Mouse (Mus musculus) kidney, embryonic 16.5 days (tissue): ENCODE measurements at regions not wholly inside any gene's neighbourhood (a gene's known extent, or its start where the extent isn't known, plus 50 kb on each side); places are given as distances from the start of the nearest gene placed in this dataset.

Source experiments
- ATAC-seq: fragments of 200-750 bp; cut with Nextera tagmentation; 2 replicates; pipeline ENCODE4 v1.8.0; 2017; ENCODE audit warnings: moderate TSS enrichment; ENCODE audit not compliant: low FRiP score, low TSS enrichment
- H3K27ac ChIP-seq: fragments of 300-500 bp; sonication (generic); 2 replicates; pipeline ENCODE4 v1.5.1; 2014; ENCODE audit warnings: low read length
- H3K27me3 ChIP-seq: fragments of 300-500 bp; sonication (generic); 2 replicates; pipeline ENCODE4 v1.6.1; 2014; ENCODE audit warnings: low read length, control low read depth, mixed read lengths; ENCODE audit not compliant: insufficient read depth
- H3K36me3 ChIP-seq: fragments of 300-500 bp; sonication (generic); 2 replicates; pipeline ENCODE4 v1.6.1; 2014; ENCODE audit warnings: low read length, control low read depth, mixed read lengths; ENCODE audit not compliant: insufficient read depth
- H3K4me1 ChIP-seq: fragments of 300-500 bp; sonication (generic); 2 replicates; pipeline ENCODE4 v1.6.1; 2014; ENCODE audit warnings: low read length, control low read depth, mixed read lengths; ENCODE audit not compliant: insufficient read depth
- H3K4me2 ChIP-seq: fragments of 300-500 bp; sonication (generic); replicated peaks from 2 replicates; pipeline ENCODE4 v1.6.1; 2014; ENCODE audit warnings: low read depth, low read length
- H3K4me3 ChIP-seq: fragments of 300-500 bp; sonication (generic); 2 replicates; pipeline ENCODE4 v1.5.1; 2014; ENCODE audit warnings: mild to moderate bottlenecking, low read length
- H3K9ac ChIP-seq: fragments of 300-500 bp; sonication (generic); replicated peaks from 2 replicates; pipeline ENCODE4 v1.6.1; 2014; ENCODE audit warnings: low read length
- H3K9me3 ChIP-seq: fragments of 300-500 bp; sonication (generic); 2 replicates; pipeline ENCODE4 v1.6.1; 2016; ENCODE audit warnings: low read length, control low read depth
- WGBS: fragments of 180-500 bp; shearing (Covaris S2); extraction: QIAGEN DNeasy Blood & Tissue Kit; methylation state at CpG from one replicate; pipeline ENCODE4 v1.1.7; 2014; 5-methylcytosine and 5-hydroxymethylcytosine counted together

- no peak overlapping the region for H3K4me3 ChIP-seq
- no peaks in the 10 kb centered on the region for H3K4me1 ChIP-seq
- 74% methylated on average over 3 of the region's 3 CpGs for whole genome bisulfite sequencing
- H3K9me3 ChIP-seq, result no peaks in the 10 kb centered on the region
- H3K4me2 ChIP-seq, result no peak overlapping the region
- H3K27ac ChIP-seq, result no peak overlapping the region
- H3K27me3 ChIP-seq, result no peaks in the 10 kb centered on the region
- no peak overlapping the region for H3K9ac ChIP-seq
- ATAC-seq, result no peak
- H3K36me3 ChIP-seq, result no peaks in the 10 kb centered on the region
Measured at GRCm38 (mm10) chr12:50847976-50848375, 199.1 kb upstream of the Prkd1 start.

GRCm38 (mm10) chr12:50842744-50843143, 193.8 kb upstream of the Prkd1 start:
- Histone ChIP-seq H3K9me3 (no peaks in the 10 kb centered on the region), H3K27ac (no peak overlapping the region), H3K4me2 (no peak overlapping the region), H3K9ac (no peak overlapping the region), H3K36me3 (no peaks in the 10 kb centered on the region), H3K4me3 (no peak overlapping the region), H3K27me3 (no peaks in the 10 kb centered on the region), H3K4me1 (no peaks in the 10 kb centered on the region)
- 90% methylated on average over 6 of the region's 6 CpGs for WGBS
- no peak for ATAC-seq

- no peaks in the 10 kb centered on the region for H3K4me1 ChIP-seq
- H3K9ac ChIP-seq, result no peak overlapping the region
- no peak overlapping the region for H3K4me3 ChIP-seq
- no peak for ATAC-seq
- 76% methylated on average over 2 of the region's 2 CpGs for WGBS
- H3K36me3 ChIP-seq, result no peaks in the 10 kb centered on the region
- no peaks in the 10 kb centered on the region for H3K27me3 ChIP-seq
- H3K9me3 ChIP-seq, result no peaks in the 10 kb centered on the region
- H3K27ac ChIP-seq, result no peak overlapping the region
- no peak overlapping the region for H3K4me2 ChIP-seq
Measured at GRCm38 (mm10) chr12:50839391-50839790, 190.5 kb upstream of the Prkd1 start.

GRCm38 (mm10) chr12:50808731-50809281, 159.9 kb upstream of the Prkd1 start:
- no peak overlapping the region for H3K4me2 ChIP-seq
- H3K9ac ChIP-seq, result no peak overlapping the region
- no peak overlapping the region for H3K4me3 ChIP-seq
- H3K4me1 ChIP-seq, result no peaks in the 10 kb centered on the region
- no peak overlapping the region for H3K27ac ChIP-seq
- WGBS, result 78% methylated on average over 7 of the region's 7 CpGs
- no peaks in the 10 kb centered on the region for H3K9me3 ChIP-seq
- ATAC-seq, result no peak
- H3K27me3 ChIP-seq, result no peaks in the 10 kb centered on the region
- no peaks in the 10 kb centered on the region for H3K36me3 ChIP-seq

GRCm38 (mm10) chr12:50804391-50804790, 155.5 kb upstream of the Prkd1 start:
- no peak overlapping the region for H3K27ac ChIP-seq
- no peak overlapping the region for H3K4me2 ChIP-seq
- no peaks in the 10 kb centered on the region for H3K27me3 ChIP-seq
- H3K36me3 ChIP-seq, result no peaks in the 10 kb centered on the region
- H3K9ac ChIP-seq, result no peak overlapping the region
- no peaks in the 10 kb centered on the region for H3K4me1 ChIP-seq
- H3K4me3 ChIP-seq, result no peak overlapping the region
- ATAC-seq, result no peak
- WGBS, result 76% methylated on average over 3 of the region's 3 CpGs
- H3K9me3 ChIP-seq, result no peaks in the 10 kb centered on the region

- ATAC-seq, result no peak
- H3K9ac ChIP-seq, result no peak overlapping the region
- no peak overlapping the region for H3K4me2 ChIP-seq
- H3K4me3 ChIP-seq, result no peak overlapping the region
- H3K36me3 ChIP-seq, result no peaks in the 10 kb centered on the region
- no peak overlapping the region for H3K27ac ChIP-seq
- no peaks in the 10 kb centered on the region for H3K9me3 ChIP-seq
- H3K4me1 ChIP-seq, result no peaks in the 10 kb centered on the region
- H3K27me3 ChIP-seq, result no peaks in the 10 kb centered on the region
- 71% methylated on average over 8 of the region's 8 CpGs for WGBS
Measured at GRCm38 (mm10) chr12:50765156-50765940, 116.5 kb upstream of the Prkd1 start.

GRCm38 (mm10) chr12:50764457-50764856, 115.6 kb upstream of the Prkd1 start:
- Histone ChIP-seq H3K36me3 (no peaks in the 10 kb centered on the region), H3K4me3 (no peak overlapping the region), H3K27ac (no peak overlapping the region), H3K4me2 (no peak overlapping the region), H3K9ac (no peak overlapping the region), H3K27me3 (no peaks in the 10 kb centered on the region), H3K4me1 (no peaks in the 10 kb centered on the region), H3K9me3 (no peaks in the 10 kb centered on the region)
- no peak for ATAC-seq
- WGBS, result 49% methylated on average over 2 of the region's 2 CpGs

- no peak overlapping the region for H3K4me3 ChIP-seq
- H3K27ac ChIP-seq, result no peak overlapping the region
- H3K36me3 ChIP-seq, result no peaks in the 10 kb centered on the region
- no peaks in the 10 kb centered on the region for H3K27me3 ChIP-seq
- no peak overlapping the region for H3K9ac ChIP-seq
- H3K4me2 ChIP-seq, result no peak overlapping the region
- WGBS, result 82% methylated on average over 9 of the region's 9 CpGs
- H3K9me3 ChIP-seq, result no peaks in the 10 kb centered on the region
- ATAC-seq, result no peak
- no peaks in the 10 kb centered on the region for H3K4me1 ChIP-seq
Measured at GRCm38 (mm10) chr12:50734135-50734534, 85.2 kb upstream of the Prkd1 start.

- Histone ChIP-seq H3K4me1 (no peaks in the 10 kb centered on the region), H3K27ac (no peak overlapping the region), H3K9ac (no peak overlapping the region), H3K4me2 (no peak overlapping the region), H3K27me3 (no peaks in the 10 kb centered on the region), H3K36me3 (no peaks in the 10 kb centered on the region), H3K9me3 (no peaks in the 10 kb centered on the region), H3K4me3 (no peak overlapping the region)
- no peak for ATAC-seq
- WGBS, result 58% methylated on average over 5 of the region's 5 CpGs
Measured at GRCm38 (mm10) chr12:50712615-50713014, 63.7 kb upstream of the Prkd1 start.

- no peaks in the 10 kb centered on the region for H3K9me3 ChIP-seq
- no peaks in the 10 kb centered on the region for H3K36me3 ChIP-seq
- H3K27ac ChIP-seq, result no peak overlapping the region
- no peak overlapping the region for H3K4me3 ChIP-seq
- 78% methylated on average over 6 of the region's 6 CpGs for WGBS
- no peak overlapping the region for H3K9ac ChIP-seq
- no peaks in the 10 kb centered on the region for H3K27me3 ChIP-seq
- ATAC-seq, result no peak
- H3K4me2 ChIP-seq, result no peak overlapping the region
- no peaks in the 10 kb centered on the region for H3K4me1 ChIP-seq
Measured at GRCm38 (mm10) chr12:50709000-50709788, 60.3 kb upstream of the Prkd1 start.
